Mouse (Mus musculus): ENCODE measurements around the gene Pi4ka.
A peak's percentile ranks its signal among the peaks of the same experiment; 100 is the strongest.

Gene Pi4ka

GRCm38 (mm10) chr16:17336089-17336488 is 70.0 kb downstream of the Pi4ka start:
- no peak for DNase-seq (ENCODE audit: low read depth, low spot score)

DNA sequence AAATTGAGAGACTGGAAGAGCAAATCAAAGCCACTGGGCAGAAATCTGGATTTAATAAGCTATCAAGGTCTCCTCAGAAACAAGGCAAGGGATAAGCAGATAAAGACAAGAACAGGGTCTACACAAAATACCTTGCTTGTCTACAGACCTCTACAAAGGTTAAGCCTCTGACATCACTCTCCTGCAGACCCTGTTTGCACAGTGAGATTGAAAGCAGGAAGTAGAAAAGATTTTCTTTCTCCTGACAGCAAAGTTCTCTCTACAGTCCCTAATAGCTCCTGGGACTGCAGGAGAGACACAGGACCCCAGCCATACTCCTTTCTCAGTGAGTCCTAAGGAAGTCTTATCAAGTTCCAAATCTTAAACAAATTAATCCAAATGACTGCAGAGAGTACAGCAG is 71.5 kb downstream of the Pi4ka start:
- no peak for DNase-seq (ENCODE audit: low read depth, low spot score)

DNA sequence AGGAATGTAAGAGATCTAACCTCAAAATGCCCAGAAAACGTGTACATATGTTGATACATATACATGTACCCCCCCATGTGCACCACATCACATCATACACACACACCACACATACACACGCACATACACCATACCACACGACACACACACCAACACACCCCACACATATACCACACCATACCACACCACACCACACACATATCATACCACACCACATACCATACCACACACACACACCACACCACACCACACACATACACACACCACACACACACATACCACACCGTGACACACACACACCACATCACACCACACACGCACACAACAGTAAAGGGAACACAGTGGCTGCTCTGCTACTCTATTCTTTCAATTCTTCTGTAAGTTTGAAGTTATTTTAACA is 74.3 kb downstream of the Pi4ka start:
- no peak for DNase-seq (ENCODE audit: low read depth, low spot score)

GRCm38 (mm10) chr16:17331116-17331515 is 75.0 kb downstream of the Pi4ka start, which contains the start of gene Serpind1:
Serpind1 (plus strand) TSS chr16:17331371.
- DNase-seq (ENCODE audit: low read depth, low spot score) = no peak

- DNase-seq (ENCODE audit: low read depth, low spot score) = no peak
Observed at GRCm38 (mm10) chr16:17329848-17330570, 76.1 kb downstream of the Pi4ka start.

DNA sequence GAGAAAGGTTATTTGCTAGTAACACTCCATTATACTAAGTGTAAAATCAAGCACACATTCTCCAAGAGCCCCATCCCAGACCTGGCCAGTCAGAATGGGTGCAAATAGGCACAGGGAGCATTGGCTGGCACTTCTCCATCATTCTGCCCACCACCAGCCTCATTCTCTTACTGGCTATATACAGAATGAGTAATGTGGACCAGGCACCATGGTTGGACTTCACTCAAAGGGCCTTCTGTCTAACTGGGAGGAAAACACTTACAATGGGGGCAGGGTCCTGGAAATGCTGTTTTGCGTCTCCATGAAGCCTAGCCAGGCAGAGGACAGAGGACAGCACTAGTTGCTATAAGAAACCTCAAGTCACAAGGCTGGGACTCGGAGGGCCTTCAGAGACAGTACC is 80.0 kb downstream of the Pi4ka start:
- no peak for DNase-seq (ENCODE audit: low read depth, low spot score)

DNA sequence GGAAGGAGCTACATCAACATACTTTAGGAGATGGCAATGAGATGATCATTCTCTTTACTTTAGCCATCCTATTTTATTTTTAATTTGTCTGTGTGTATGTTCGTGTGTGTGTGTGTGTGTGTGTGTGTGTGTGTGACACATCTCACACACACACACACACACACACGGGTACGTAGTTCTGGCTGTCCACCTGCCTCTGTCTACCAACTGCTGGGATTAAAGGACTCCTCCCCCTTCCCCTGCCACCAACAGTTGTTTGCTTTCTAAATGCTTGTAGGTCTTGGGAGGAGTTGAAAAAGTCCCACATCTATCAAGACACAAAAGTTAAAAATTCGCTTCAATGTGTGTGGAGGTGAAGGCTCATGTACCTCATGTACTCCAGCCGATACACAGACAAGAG is 81.4 kb downstream of the Pi4ka start:
- DNase-seq (ENCODE audit: low read depth, low spot score) = no peak

DNA sequence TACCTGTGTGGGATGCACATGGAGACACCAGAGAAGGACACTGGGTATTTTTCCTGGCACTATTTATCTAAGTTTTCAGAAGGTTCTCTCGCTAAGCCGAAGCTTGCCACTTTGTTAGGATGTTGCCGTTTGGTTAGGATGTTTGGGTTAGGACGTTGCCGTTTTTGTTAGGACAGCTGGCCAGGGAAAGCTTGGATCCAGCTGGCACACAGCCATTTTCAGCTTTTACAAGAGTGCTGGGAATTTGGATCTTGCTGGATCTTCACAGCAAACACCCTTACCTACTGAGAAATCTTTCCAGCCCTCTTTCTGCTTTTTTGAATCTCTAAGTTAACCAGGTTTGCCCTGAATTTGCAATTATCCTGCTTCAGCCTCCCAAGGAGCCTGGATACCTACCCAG is 84.6 kb downstream of the Pi4ka start:
- no peak for DNase-seq (ENCODE audit: low read depth, low spot score)

- DNase-seq (ENCODE audit: low read depth, low spot score) = no peak
Observed at GRCm38 (mm10) chr16:17316554-17316953, 89.6 kb downstream of the Pi4ka start.

GRCm38 (mm10) chr16:17312531-17312930 is 93.6 kb downstream of the Pi4ka start:
- DNase-seq (ENCODE audit: low read depth, low spot score) = no peak

GRCm38 (mm10) chr16:17309036-17309435 is 97.1 kb downstream of the Pi4ka start:
- DNase-seq (ENCODE audit: low read depth, low spot score) = no peak

- DNase-seq (ENCODE audit: low read depth, low spot score) = no peak
Observed at GRCm38 (mm10) chr16:17307461-17307860, 98.7 kb downstream of the Pi4ka start.

GRCm38 (mm10) chr16:17303521-17304245 is 102.4 kb downstream of the Pi4ka start:
- no peak for DNase-seq (ENCODE audit: low read depth, low spot score)

- no peak for DNase-seq (ENCODE audit: low read depth, low spot score)
Observed at GRCm38 (mm10) chr16:17300818-17301217, 105.3 kb downstream of the Pi4ka start.

GRCm38 (mm10) chr16:17292751-17293150 is 113.4 kb downstream of the Pi4ka start:
- DNase-seq (ENCODE audit: low read depth, low spot score) = peak; percentile 79

GRCm38 (mm10) chr16:17291016-17291415 is 115.1 kb downstream of the Pi4ka start:
- no peak for DNase-seq (ENCODE audit: low read depth, low spot score)

DNA sequence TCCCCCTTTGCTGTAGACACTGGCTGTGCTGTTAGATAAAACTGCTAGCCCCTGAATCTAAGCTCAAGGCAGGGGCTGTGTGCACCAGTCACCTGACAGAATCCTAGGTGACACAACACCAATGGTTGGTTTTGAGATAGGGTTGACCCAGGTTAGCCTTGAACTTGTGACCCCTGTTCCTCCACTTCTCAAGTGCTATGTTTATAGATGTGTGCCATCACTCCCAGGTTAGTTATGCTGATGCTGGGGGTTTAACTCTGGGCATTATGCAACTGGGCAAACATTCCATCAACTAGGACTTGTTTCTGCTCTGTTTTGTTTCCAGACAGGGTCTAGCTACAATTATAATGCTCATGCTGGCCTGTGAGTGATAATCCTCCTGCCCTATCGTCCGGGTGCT is 119.0 kb downstream of the Pi4ka start:
- no peak for DNase-seq (ENCODE audit: low read depth, low spot score)

- no peak for DNase-seq (ENCODE audit: low read depth, low spot score)
Observed at GRCm38 (mm10) chr16:17283151-17283550, 123.0 kb downstream of the Pi4ka start.

- DNase-seq (ENCODE audit: low read depth, low spot score) = no peak
Observed at GRCm38 (mm10) chr16:17280471-17280870, 125.6 kb downstream of the Pi4ka start.

- peak; percentile 48 for DNase-seq (ENCODE audit: low read depth, low spot score)
Observed at GRCm38 (mm10) chr16:17277342-17278211, 128.5 kb downstream of the Pi4ka start.

- DNase-seq (ENCODE audit: low read depth, low spot score) = peak; percentile 89
Observed at GRCm38 (mm10) chr16:17276164-17277151, 129.7 kb downstream of the Pi4ka start.
